Mouse (Mus musculus) limb, embryonic 15.5 days (tissue): ENCODE results near the gene Spcs3. TPM values are rescaled to one million over a fixed set of nuclear protein-coding genes. Genes with fewer than 3 reads are reported as not detected.

ENCODE experiments used
- ATAC-seq: fragments of 200-750 bp; cut with Nextera tagmentation; 2 replicates; pipeline ENCODE4 v1.8.0; 2017; ENCODE audit warnings: low read depth, moderate TSS enrichment; ENCODE audit not compliant: insufficient number of reproducible peaks, low FRiP score, low TSS enrichment
- H3K27ac ChIP-seq: fragments of 300-500 bp; sonication (generic); 2 replicates; pipeline ENCODE4 v1.5.1; 2015; ENCODE audit warnings: moderate library complexity, mild to moderate bottlenecking, inconsistent platforms
- H3K27me3 ChIP-seq: fragments of 300-500 bp; sonication (generic); 2 replicates; pipeline ENCODE4 v1.6.1; 2015; ENCODE audit warnings: inconsistent platforms
- H3K36me3 ChIP-seq: fragments of 300-500 bp; sonication (generic); 2 replicates; pipeline ENCODE4 v1.6.1; 2015; ENCODE audit warnings: inconsistent platforms
- H3K4me1 ChIP-seq: fragments of 300-500 bp; sonication (generic); 2 replicates; pipeline ENCODE4 v1.6.1; 2015; ENCODE audit warnings: inconsistent platforms
- H3K4me2 ChIP-seq: fragments of 300-500 bp; sonication (generic); 2 replicates; pipeline ENCODE4 v1.6.1; 2015; ENCODE audit warnings: mild to moderate bottlenecking, inconsistent platforms
- H3K4me3 ChIP-seq: fragments of 300-500 bp; sonication (generic); 2 replicates; pipeline ENCODE4 v1.5.1; 2015; ENCODE audit warnings: mild to moderate bottlenecking, inconsistent platforms
- H3K9ac ChIP-seq: fragments of 300-500 bp; sonication (generic); 2 replicates; pipeline ENCODE4 v1.6.1; 2015; ENCODE audit warnings: inconsistent platforms
- H3K9me3 ChIP-seq: fragments of 300-500 bp; sonication (generic); 2 replicates; pipeline ENCODE4 v1.6.1; 2016; ENCODE audit warnings: inconsistent platforms
- WGBS: fragments of 180-500 bp; shearing (Covaris S2); methylation state at CpG from one replicate; pipeline ENCODE4 v1.1.7; 2015; 5-methylcytosine and 5-hydroxymethylcytosine counted together
- polyA plus RNA-seq: library from polyadenylated mRNA; unstranded; fragments of >200 nt; fragmentation: Nextera tagmentation; extraction: Ambion mirVana; gene quantifications from 2 replicates; pipeline ENCODE4 v1.2.1, GENCODE M21; 2015

The Spcs3 gene
- polyA plus RNA-seq = 91.0 and 93.0 TPM in 2 replicates

- Histone ChIP-seq H3K4me1 (peaks cover 12% of the 10 kb centered on the region), H3K27ac (peak within 1 kb of the TSS; percentile 92), H3K4me3 (peak within 1 kb of the TSS; percentile 98), H3K4me2 (peak within 1 kb of the TSS; percentile 55), H3K9me3 (no peaks in the 10 kb centered on the region), H3K27me3 (no peaks in the 10 kb centered on the region), H3K36me3 (peaks cover 6% of the 10 kb centered on the region; the same call in 1 of the 2 replicates), H3K9ac (peak within 1 kb of the TSS; percentile 87)
- WGBS = under 1% methylated on average over 81 of the region's 89 CpGs
- ATAC-seq = peak; percentile 98
Observed at GRCm38 (mm10) chr8:54529382-54530296, at the start of gene Spcs3, which contains the start of gene Asb5. Gene Spcs3, minus strand, starts transcription at chr8:54529998. Gene Asb5, plus strand, starts transcription at chr8:54529580.

GRCm38 (mm10) chr8:54570618-54571609, 41.1 kb upstream of the Spcs3 start:
- Histone ChIP-seq H3K4me2 (no peak overlapping the region), H3K36me3 (no peaks in the 10 kb centered on the region), H3K4me3 (no peak overlapping the region), H3K4me1 (peaks cover 2% of the 10 kb centered on the region; the same call in 1 of the 2 replicates), H3K9me3 (no peaks in the 10 kb centered on the region), H3K27ac (no peak overlapping the region), H3K9ac (no peak overlapping the region), H3K27me3 (no peaks in the 10 kb centered on the region)
- WGBS = 50% methylated on average over 15 of the region's 15 CpGs
- no peak for ATAC-seq

- no peak overlapping the region for H3K9ac ChIP-seq
- no peaks in the 10 kb centered on the region for H3K36me3 ChIP-seq
- peaks cover 2% of the 10 kb centered on the region; the same call in 1 of the 2 replicates for H3K4me1 ChIP-seq
- H3K4me2 ChIP-seq = no peak overlapping the region
- no peak overlapping the region for H3K4me3 ChIP-seq
- ATAC-seq = no peak
- no peaks in the 10 kb centered on the region for H3K27me3 ChIP-seq
- WGBS = 82% methylated on average over 2 of the region's 2 CpGs
- H3K9me3 ChIP-seq = no peaks in the 10 kb centered on the region
- no peak overlapping the region for H3K27ac ChIP-seq
Observed at GRCm38 (mm10) chr8:54567168-54567567, 37.4 kb upstream of the Spcs3 start.

- Histone ChIP-seq H3K4me3 (no peak overlapping the region), H3K9me3 (no peaks in the 10 kb centered on the region), H3K36me3 (no peaks in the 10 kb centered on the region), H3K27ac (no peak overlapping the region), H3K4me1 (0 out of 2 replicates have a peak, but pooled peaks cover 2% of the 10 kb centered on the region), H3K4me2 (no peak overlapping the region), H3K9ac (no peak overlapping the region), H3K27me3 (no peaks in the 10 kb centered on the region)
- 84% methylated on average over 7 of the region's 7 CpGs for WGBS
- ATAC-seq = no peak
Observed at GRCm38 (mm10) chr8:54565603-54566260, 35.9 kb upstream of the Spcs3 start.

GRCm38 (mm10) chr8:54565181-54565580, 35.4 kb upstream of the Spcs3 start:
- H3K27me3 ChIP-seq = no peaks in the 10 kb centered on the region
- no peak overlapping the region for H3K27ac ChIP-seq
- H3K9ac ChIP-seq = no peak overlapping the region
- H3K4me1 ChIP-seq = no peaks in the 10 kb centered on the region
- WGBS = 90% methylated on average over 1 of the region's 1 CpGs
- H3K36me3 ChIP-seq = no peaks in the 10 kb centered on the region
- no peak overlapping the region for H3K4me2 ChIP-seq
- H3K9me3 ChIP-seq = no peaks in the 10 kb centered on the region
- no peak for ATAC-seq
- H3K4me3 ChIP-seq = no peak overlapping the region

- WGBS = 72% methylated on average over 4 of the region's 4 CpGs
Observed at GRCm38 (mm10) chr8:54562137-54562536, 32.3 kb upstream of the Spcs3 start.

GRCm38 (mm10) chr8:54554921-54555320, 25.1 kb upstream of the Spcs3 start:
- H3K9ac ChIP-seq = no peak overlapping the region
- no peaks in the 10 kb centered on the region for H3K4me1 ChIP-seq
- no peaks in the 10 kb centered on the region for H3K27me3 ChIP-seq
- no peaks in the 10 kb centered on the region for H3K9me3 ChIP-seq
- no peak overlapping the region for H3K4me3 ChIP-seq
- ATAC-seq = no peak
- H3K36me3 ChIP-seq = no peaks in the 10 kb centered on the region
- no peak overlapping the region for H3K27ac ChIP-seq
- WGBS = 79% methylated on average over 2 of the region's 2 CpGs
- H3K4me2 ChIP-seq = no peak overlapping the region

More at GRCm38 (mm10) chr8:54562137-54562536, 32.3 kb upstream of the Spcs3 start:
- Histone ChIP-seq H3K36me3 (no peaks in the 10 kb centered on the region), H3K4me1 (no peaks in the 10 kb centered on the region), H3K4me3 (no peak overlapping the region), H3K27ac (no peak overlapping the region), H3K27me3 (no peaks in the 10 kb centered on the region), H3K9ac (no peak overlapping the region), H3K9me3 (no peaks in the 10 kb centered on the region), H3K4me2 (no peak overlapping the region)
- no peak for ATAC-seq

GRCm38 (mm10) chr8:54550026-54550574, 20.3 kb upstream of the Spcs3 start:
- H3K9me3 ChIP-seq = no peaks in the 10 kb centered on the region
- H3K9ac ChIP-seq = no peak overlapping the region
- H3K4me1 ChIP-seq = no peaks in the 10 kb centered on the region
- H3K4me2 ChIP-seq = no peak overlapping the region
- H3K4me3 ChIP-seq = no peak overlapping the region
- no peaks in the 10 kb centered on the region for H3K27me3 ChIP-seq
- ATAC-seq = no peak
- 86% methylated on average over 12 of the region's 12 CpGs for WGBS
- no peak overlapping the region for H3K27ac ChIP-seq
- H3K36me3 ChIP-seq = no peaks in the 10 kb centered on the region

- ATAC-seq = no peak
- no peak overlapping the region for H3K9ac ChIP-seq
- H3K4me2 ChIP-seq = no peak overlapping the region
- H3K27me3 ChIP-seq = no peaks in the 10 kb centered on the region
- no peaks in the 10 kb centered on the region for H3K4me1 ChIP-seq
- 80% methylated on average over 6 of the region's 6 CpGs for WGBS
- H3K27ac ChIP-seq = no peak overlapping the region
- H3K36me3 ChIP-seq = no peaks in the 10 kb centered on the region
- H3K4me3 ChIP-seq = no peak overlapping the region
- H3K9me3 ChIP-seq = no peaks in the 10 kb centered on the region
Observed at GRCm38 (mm10) chr8:54548383-54548782, 18.6 kb upstream of the Spcs3 start.

- Histone ChIP-seq H3K4me2 (no peak overlapping the region), H3K4me3 (no peak overlapping the region), H3K27ac (no peak overlapping the region), H3K9me3 (no peaks in the 10 kb centered on the region), H3K27me3 (no peaks in the 10 kb centered on the region), H3K36me3 (no peaks in the 10 kb centered on the region), H3K4me1 (no peaks in the 10 kb centered on the region), H3K9ac (no peak overlapping the region)
- 84% methylated on average over 1 of the region's 1 CpGs for WGBS
- ATAC-seq = no peak
Observed at GRCm38 (mm10) chr8:54541331-54541730, 11.5 kb upstream of the Spcs3 start.

- no peaks in the 10 kb centered on the region for H3K27me3 ChIP-seq
- no peak for ATAC-seq
- WGBS = 90% methylated on average over 3 of the region's 3 CpGs
- H3K4me2 ChIP-seq = no peak overlapping the region
- H3K4me3 ChIP-seq = no peak overlapping the region
- H3K9ac ChIP-seq = no peak overlapping the region
- no peaks in the 10 kb centered on the region for H3K4me1 ChIP-seq
- no peaks in the 10 kb centered on the region for H3K36me3 ChIP-seq
- no peak overlapping the region for H3K27ac ChIP-seq
- H3K9me3 ChIP-seq = no peaks in the 10 kb centered on the region
Observed at GRCm38 (mm10) chr8:54537285-54537684, 7.5 kb upstream of the Spcs3 start.
